In the genomic region with DNA sequence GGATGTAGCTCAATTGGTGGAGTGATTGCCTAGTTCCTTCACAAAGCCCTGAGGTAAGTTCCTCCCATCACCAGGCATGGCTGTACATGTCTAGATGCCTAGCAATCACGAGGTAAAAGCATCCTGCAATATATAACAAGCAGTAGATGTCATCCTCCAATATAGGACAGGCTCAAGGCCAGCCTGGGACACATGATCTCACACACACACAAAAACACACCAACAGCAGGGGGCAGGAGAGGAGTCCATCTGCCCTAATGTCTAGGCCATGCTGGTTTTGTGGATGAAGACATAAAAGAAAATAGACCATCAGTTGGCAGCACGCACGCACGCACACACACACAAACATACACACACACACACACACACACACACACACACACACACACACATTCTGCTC, we compare ENCODE assay signal across 13 mouse cellular contexts. TPM values are rescaled to one million over a fixed set of nuclear protein-coding genes. Genes with fewer than 3 reads are reported as not detected.
DNase-seq lines count a peak whose midpoint lies in the region; ATAC-seq and TF ChIP-seq lines count a peak whose summit lies in the region.
"Had no signal": no experiment of that assay in that cellular context is flagged by ENCODE, and none has a peak within 500 bp of the region (broad histone marks: within the 10 kb centered on the region; RNA-seq: fewer than 3 reads in every experiment).

No protein-coding gene starts in this region.

- in situ Hi-C loops in CH12.LX (cut with MboI; ENCODE audit: low pct_ligation_motif_present, low pct_unique_long_range_greater_than_20kb, low sequenced_read_pairs): loop anchor here (5.0 kb wide), 1 partner anchor 36 kb away; no protein-coding TSS in a partner anchor

- DNase-seq in adrenal gland, postnatal 14 days: peak; percentile 43
- DNase-seq in adrenal gland, adult 2 months: no peak
- DNase-seq in CH12.LX (ENCODE audit: extremely low read depth): peak; percentile 25
- no peak for DNase-seq in thymus, postnatal 4 days
- DNase-seq in layer of hippocampus, adult 9-10 months (ENCODE audit: low spot score): no peak
- DNase-seq: midbrain, embryonic 14.5 days had no signal

- H3K27ac ChIP-seq in intestine, postnatal 0 days (ENCODE audit: low read depth, low read length): no peak overlapping the region
- no peak overlapping the region for H3K27ac ChIP-seq in intestine, embryonic 15.5 days
- H3K27ac ChIP-seq in CH12.LX (ENCODE audit: insufficient read depth, low read depth): no peak overlapping the region
- peak overlapping the region; percentile 50 for H3K27ac ChIP-seq in liver, embryonic 12.5 days
- H3K27ac ChIP-seq: embryonic facial prominence, embryonic 12.5 days had no signal

- H3K9me3 ChIP-seq in intestine, postnatal 0 days (ENCODE audit: control insufficient read depth): no peaks in the 10 kb centered on the region
- H3K9me3 ChIP-seq in intestine, embryonic 15.5 days: no peaks in the 10 kb centered on the region
- H3K9me3 ChIP-seq in CH12.LX (replicated peaks; ENCODE audit: low read length): no peaks in the 10 kb centered on the region
- H3K9me3 ChIP-seq in liver, embryonic 12.5 days (replicated peaks): no peaks in the 10 kb centered on the region
- H3K9me3 ChIP-seq: embryonic facial prominence, embryonic 12.5 days had no signal

- H3K4me2 ChIP-seq in intestine, postnatal 0 days (replicated peaks; ENCODE audit: low read depth): no peak overlapping the region
- no peak overlapping the region for H3K4me2 ChIP-seq in intestine, embryonic 15.5 days (replicated peaks)
- no peak overlapping the region for H3K4me2 ChIP-seq in CH12.LX (ENCODE audit: insufficient read depth, low read depth, poor library complexity, severe bottlenecking)
- H3K4me2 ChIP-seq in liver, embryonic 12.5 days: no peak overlapping the region
- H3K4me2 ChIP-seq: embryonic facial prominence, embryonic 12.5 days had no signal

- 61% methylated on average over 4 of the region's 4 CpGs for whole genome bisulfite sequencing in intestine, postnatal 0 days
- WGBS in intestine, embryonic 15.5 days: 66% methylated on average over 4 of the region's 4 CpGs
- WGBS in liver, embryonic 12.5 days (ENCODE audit: insufficient replicate concordance): 60% methylated on average over 4 of the region's 4 CpGs

- TF ChIP-seq POLR2A in CH12.LX (IDR thresholded peaks at IDR 0.05; ENCODE audit: low read depth, low read length): no peak

- H3K4me3 ChIP-seq in intestine, postnatal 0 days (ENCODE audit: low read depth, low read length): no peak overlapping the region
- no peak overlapping the region for H3K4me3 ChIP-seq in intestine, embryonic 15.5 days (replicated peaks)
- no peak overlapping the region for H3K4me3 ChIP-seq in CH12.LX (replicated peaks in 1 of 3; ENCODE audit: low read depth in 2 of 3, low read length in 2 of 3, poor library complexity in 1 of 3)
- H3K4me3 ChIP-seq in liver, embryonic 12.5 days: no peak overlapping the region
- H3K4me3 ChIP-seq: embryonic facial prominence, embryonic 12.5 days had no signal

- no peak for TF ChIP-seq EP300 in CH12.LX (IDR thresholded peaks at IDR 0.05; ENCODE audit: low read length)

- H3K79me2 ChIP-seq in CH12.LX (replicated peaks; ENCODE audit: control insufficient read depth, extremely low read depth, insufficient read depth, poor library complexity, severe bottlenecking): no peaks in the 10 kb centered on the region

- H3K36me3 ChIP-seq in intestine, postnatal 0 days (ENCODE audit: control insufficient read depth, insufficient read depth): no peaks in the 10 kb centered on the region
- H3K36me3 ChIP-seq in intestine, embryonic 15.5 days: no peaks in the 10 kb centered on the region
- H3K36me3 ChIP-seq in CH12.LX (replicated peaks in 1 of 2; ENCODE audit: control insufficient read depth in 1 of 2, insufficient read depth in 1 of 2, low read length in 1 of 2): no peaks in the 10 kb centered on the region
- H3K36me3 ChIP-seq in liver, embryonic 12.5 days: no peaks in the 10 kb centered on the region
- H3K36me3 ChIP-seq: embryonic facial prominence, embryonic 12.5 days had no signal

- no peak for ATAC-seq in intestine, postnatal 0 days
- no peak for ATAC-seq in intestine, embryonic 15.5 days
- no peak for ATAC-seq in liver, embryonic 12.5 days

- no peaks in the 10 kb centered on the region for H3K27me3 ChIP-seq in intestine, postnatal 0 days (replicated peaks; ENCODE audit: control insufficient read depth, insufficient read depth, low read length)
- H3K27me3 ChIP-seq in intestine, embryonic 15.5 days (replicated peaks): no peaks in the 10 kb centered on the region
- peaks cover 95% of the 10 kb centered on the region for H3K27me3 ChIP-seq in CH12.LX (replicated peaks)
- H3K27me3 ChIP-seq in liver, embryonic 12.5 days (replicated peaks): peaks cover 14% of the 10 kb centered on the region; the same call in 1 of the 2 replicates

- H3K4me1 ChIP-seq in intestine, postnatal 0 days (replicated peaks; ENCODE audit: control insufficient read depth, insufficient read depth, low read length): no peaks in the 10 kb centered on the region
- H3K4me1 ChIP-seq in intestine, embryonic 15.5 days (replicated peaks): peaks cover 21% of the 10 kb centered on the region
- no peaks in the 10 kb centered on the region for H3K4me1 ChIP-seq in CH12.LX (ENCODE audit: control insufficient read depth in 1 of 2, insufficient read depth in 2 of 2)
- H3K4me1 ChIP-seq in liver, embryonic 12.5 days: peaks cover 20% of the 10 kb centered on the region; the same call in 1 of the 2 replicates

- no peak overlapping the region for H3K9ac ChIP-seq in intestine, postnatal 0 days (ENCODE audit: low read depth, low read length)
- no peak overlapping the region for H3K9ac ChIP-seq in intestine, embryonic 15.5 days
- H3K9ac ChIP-seq in CH12.LX (ENCODE audit: insufficient read depth, low read depth): no peak overlapping the region
- H3K9ac ChIP-seq in liver, embryonic 12.5 days: no peak overlapping the region
- H3K9ac ChIP-seq: embryonic facial prominence, embryonic 12.5 days had no signal

- TF ChIP-seq RAD21 in CH12.LX (IDR thresholded peaks at IDR 0.05; ENCODE audit: low read depth, low read length): peak; percentile 41

- peak; percentile 65 for TF ChIP-seq CTCF in intestine, postnatal 0 days (IDR thresholded peaks at IDR 0.05; ENCODE audit: low read depth)
- peak in 1 of 2 experiments; percentile 63; a peak in 2 of 4 replicates for TF ChIP-seq CTCF in CH12.LX (conservative IDR thresholded peaks at IDR 0.05 in 1 of 2, IDR thresholded peaks at IDR 0.05 in 1 of 2; ENCODE audit: low read depth in 2 of 2, low read length in 2 of 2)

- dilution Hi-C loops in CH12.LX (cut with MboI; ENCODE audit: extremely low pct_ligation_motif_present, extremely low pct_unique_long_range_greater_than_20kb, low sequenced_read_pairs): no loop called here

TF ChIP-seq in CH12.LX, 34 proteins besides CTCF, POLR2A, EP300 and RAD21:
- TF ChIP-seq RCOR1 (conservative IDR thresholded peaks at IDR 0.05; ENCODE audit: low read depth, low read length) (no peak), MYC (IDR thresholded peaks at IDR 0.05; ENCODE audit: low read depth, low read length) (no peak), SMC3 (IDR thresholded peaks at IDR 0.05; ENCODE audit: low read depth, low read length) (peak; percentile 62)

RNA-seq across cellular contexts. Expression of a gene that starts 40.9 kb away (rescaled TPM):
- not detected in 2 replicates for total RNA-seq in adrenal gland, postnatal 14 days (2021)
- total RNA-seq in adrenal gland, adult 2 months (2021): not detected
- not detected in 2 replicates for polyA plus RNA-seq in adrenal gland, adult 2 months (2012; rRNA removed)
- polyA plus RNA-seq in intestine, postnatal 0 days (2015; fragmentation: Nextera tagmentation; extraction: Ambion mirVana): not detected in 2 replicates
- not detected in 2 replicates for polyA plus RNA-seq in intestine, embryonic 15.5 days (2015; fragmentation: Nextera tagmentation; extraction: Ambion mirVana)
- 0.30 and 0.50 TPM in 2 replicates for total RNA-seq in CH12.LX (2012; rRNA removed)
- not detected in 2 replicates for total RNA-seq in CH12.LX (2014; rRNA removed)
- polyA plus RNA-seq in CH12.LX (2012; ENCODE audit: insufficient read length, low read depth): 0.30 TPM in 1 of 2 replicates, not detected in the other
- polyA plus RNA-seq in liver, embryonic 12.5 days (2016; fragmentation: Nextera tagmentation; extraction: Ambion mirVana): not detected in 2 replicates
- total RNA-seq: neutrophil, adult 5-6 weeks had no signal
- polyA plus RNA-seq: embryonic facial prominence, embryonic 12.5 days; heart, embryonic 16.5 days; limb, embryonic 14.5 days; midbrain, embryonic 14.5 days had no signal

RNA-seq across cellular contexts. Expression of a gene that starts 49.3 kb away (rescaled TPM):
- 0.33 and 0.86 TPM in 2 replicates for total RNA-seq in adrenal gland, postnatal 14 days (2021)
- total RNA-seq in adrenal gland, adult 2 months (2021): under 1 TPM; 0.14 to 0.23 TPM
- polyA plus RNA-seq in adrenal gland, adult 2 months (2012; rRNA removed): 0.58 and 0.90 TPM in 2 replicates
- 1.6 and 1.9 TPM in 2 replicates for polyA plus RNA-seq in intestine, postnatal 0 days (2015; fragmentation: Nextera tagmentation; extraction: Ambion mirVana)
- 4.1 and 4.7 TPM in 2 replicates for polyA plus RNA-seq in intestine, embryonic 15.5 days (2015; fragmentation: Nextera tagmentation; extraction: Ambion mirVana)
- total RNA-seq in CH12.LX (2012; rRNA removed) (not detected in 2 replicates), CH12.LX (2014; rRNA removed) (not detected in 2 replicates)
- polyA plus RNA-seq in CH12.LX (2012; ENCODE audit: insufficient read length, low read depth): not detected in 2 replicates
- polyA plus RNA-seq in liver, embryonic 12.5 days (2016; fragmentation: Nextera tagmentation; extraction: Ambion mirVana): 0.65 and 0.68 TPM in 2 replicates
- total RNA-seq: neutrophil, adult 5-6 weeks had no signal

RNA-seq across cellular contexts. Expression of a gene that starts 58.2 kb away (rescaled TPM):
- total RNA-seq in adrenal gland, postnatal 14 days (2021): 18.6 and 22.0 TPM in 2 replicates
- total RNA-seq in adrenal gland, adult 2 months (2021): 10 to 100 TPM; 23.3 to 23.8 TPM
- polyA plus RNA-seq in adrenal gland, adult 2 months (2012; rRNA removed): 182 and 191 TPM in 2 replicates
- polyA plus RNA-seq in intestine, postnatal 0 days (2015; fragmentation: Nextera tagmentation; extraction: Ambion mirVana): 4.3 and 5.0 TPM in 2 replicates
- 11.5 and 11.6 TPM in 2 replicates for polyA plus RNA-seq in intestine, embryonic 15.5 days (2015; fragmentation: Nextera tagmentation; extraction: Ambion mirVana)
- 10.3 and 12.1 TPM in 2 replicates for total RNA-seq in CH12.LX (2012; rRNA removed)
- total RNA-seq in CH12.LX (2014; rRNA removed): 3.2 and 3.6 TPM in 2 replicates
- 9.5 and 15.2 TPM in 2 replicates for polyA plus RNA-seq in CH12.LX (2012; ENCODE audit: insufficient read length, low read depth)
- polyA plus RNA-seq in liver, embryonic 12.5 days (2016; fragmentation: Nextera tagmentation; extraction: Ambion mirVana): 4.3 and 4.9 TPM in 2 replicates

Comparison
In these comparisons a context has a peak if more than half of its experiments do, and no peak if none do; other contexts are left out.
1. DNase-seq: peak in adrenal gland, postnatal 14 days (single experiment) and CH12.LX (single experiment); none in adrenal gland, adult 2 months (single experiment), thymus, postnatal 4 days (single experiment) and layer of hippocampus, adult 9-10 months (single experiment).
2. RNA of a gene that starts 58.2 kb away (polyA plus RNA-seq): 182 to 191 TPM in adrenal gland, adult 2 months; 9.5 to 15.2 TPM in CH12.LX, 11.5 to 11.6 TPM in intestine, embryonic 15.5 days, 4.3 to 5.0 TPM in intestine, postnatal 0 days and 4.3 to 4.9 TPM in liver, embryonic 12.5 days; every median in the first group is over 10 times any median in the second.